Mouse (Mus musculus) liver, embryonic 14.5 days (tissue): ENCODE results near the gene Celsr1.

Experiments used
- CTCF ChIP-seq: IDR thresholded peaks from 2 replicates; pipeline ENCODE4 v1.5.1; 2016; ENCODE audit warnings: antibody characterized with exemption, low read depth, control low read depth
- EP300 ChIP-seq: IDR thresholded peaks from 2 replicates; pipeline ENCODE4 v1.6.1; 2016; ENCODE audit warnings: antibody characterized with exemption, low read depth

- TF ChIP-seq CTCF (no peak), EP300 (no peak)
These were observed 24.3 kb upstream of the Celsr1 start for GRCm38 (mm10) chr15:86057908-86058307.
